In the genomic region with DNA sequence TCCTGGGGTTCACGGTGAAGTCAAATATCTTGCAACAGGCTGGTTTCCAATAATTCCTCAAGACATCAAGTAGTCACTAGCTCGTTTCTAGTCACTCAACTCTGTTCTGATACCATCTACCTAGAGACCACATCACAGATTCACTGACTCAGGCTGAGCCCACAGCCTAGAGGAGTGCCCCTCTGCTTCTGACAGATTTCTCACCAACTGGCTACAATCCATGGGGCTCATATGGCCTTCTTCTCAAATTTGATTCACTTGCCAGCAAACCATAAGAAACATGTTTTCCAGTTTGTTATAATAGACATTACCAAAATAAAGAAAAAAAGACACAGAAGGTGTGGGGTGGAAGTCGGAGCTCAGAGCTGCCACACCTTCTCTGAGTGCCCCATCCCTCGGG, we compare ENCODE assay signal across 25 mouse cellular contexts. TPM values are rescaled to one million over a fixed set of nuclear protein-coding genes. Genes with fewer than 3 reads are reported as not detected.
DNase-seq lines count a peak whose midpoint lies in the region; ATAC-seq lines count a peak whose summit lies in the region.
"Had no signal": no experiment of that assay in that cellular context is flagged by ENCODE, and none has a peak within 500 bp of the region (broad histone marks: within the 10 kb centered on the region; RNA-seq: fewer than 3 reads in every experiment).

No protein-coding gene starts in this region.

- DNase-seq in heart, adult 11 months = peak; percentile 66
- no peak for DNase-seq in heart, adult 18-20 months
- no peak for DNase-seq in midbrain, embryonic 10.5 days (ENCODE audit: low spot score)
- DNase-seq in hindbrain, embryonic 14.5 days (ENCODE audit: low spot score) = no peak
- no peak for DNase-seq in cerebellum, postnatal 4 days (ENCODE audit: low spot score in 2 of 2)
- no peak for DNase-seq in frontal cortex, postnatal 10 days (ENCODE audit: low spot score in 2 of 2)
- DNase-seq: adrenal gland, postnatal 25 days; cerebellum, adult 9-10 months; gastrocnemius, postnatal 36 days; heart, postnatal 36 days; kidney, adult 18-20 months; liver; lung, postnatal 36 days; right cerebral cortex, postnatal 14 days; thymus, postnatal 14 days had no signal

- no peak for ATAC-seq in midbrain, embryonic 13.5 days
- no peak for ATAC-seq in forebrain, embryonic 12.5 days (ENCODE audit: low FRiP score)
- no peak for ATAC-seq in hindbrain, embryonic 14.5 days (ENCODE audit: low FRiP score)
- ATAC-seq: CD4-positive, CD25-positive, alpha-beta regulatory T cell, adult 4 months; inflammation-experienced regulatory T-cells, adult 6 months had no signal

- WGBS in midbrain, embryonic 13.5 days = 88% methylated on average over 4 of the region's 4 CpGs
- 90% methylated on average over 4 of the region's 4 CpGs for WGBS in midbrain, embryonic 10.5 days
- WGBS in forebrain, embryonic 12.5 days = 93% methylated on average over 4 of the region's 4 CpGs
- 85% methylated on average over 4 of the region's 4 CpGs for WGBS in hindbrain, embryonic 14.5 days

- H3K9ac ChIP-seq in midbrain, embryonic 13.5 days (replicated peaks) = no peak overlapping the region
- no peak overlapping the region for H3K9ac ChIP-seq in forebrain, embryonic 12.5 days
- H3K9ac ChIP-seq in hindbrain, embryonic 14.5 days = no peak overlapping the region
- H3K9ac ChIP-seq: heart, embryonic 15.5 days; liver, embryonic 15.5 days; lung, embryonic 15.5 days had no signal

- no peaks in the 10 kb centered on the region for H3K27me3 ChIP-seq in midbrain, embryonic 13.5 days
- no peaks in the 10 kb centered on the region for H3K27me3 ChIP-seq in midbrain, embryonic 10.5 days (ENCODE audit: low read depth, poor library complexity, severe bottlenecking)
- H3K27me3 ChIP-seq in forebrain, embryonic 12.5 days = no peaks in the 10 kb centered on the region
- no peaks in the 10 kb centered on the region for H3K27me3 ChIP-seq in hindbrain, embryonic 14.5 days (ENCODE audit: control insufficient read depth, insufficient read depth, low read length)
- H3K27me3 ChIP-seq: heart, embryonic 15.5 days; liver, embryonic 15.5 days; lung, embryonic 15.5 days; megakaryocyte, embryonic 14.5 days had no signal

- H3K27ac ChIP-seq in midbrain, embryonic 13.5 days = peak overlapping the region; percentile 84
- no peak overlapping the region for H3K27ac ChIP-seq in midbrain, embryonic 10.5 days (replicated peaks)
- peak overlapping the region; percentile 81 for H3K27ac ChIP-seq in forebrain, embryonic 12.5 days
- peak overlapping the region; percentile 83; the same call in 1 of the 2 replicates for H3K27ac ChIP-seq in hindbrain, embryonic 14.5 days
- H3K27ac ChIP-seq: heart, embryonic 15.5 days; kidney, postnatal 0 days; limb, embryonic 10.5 days; liver, embryonic 15.5 days; lung, embryonic 15.5 days had no signal

- H3K4me2 ChIP-seq in midbrain, embryonic 13.5 days (replicated peaks) = no peak overlapping the region
- no peak overlapping the region for H3K4me2 ChIP-seq in forebrain, embryonic 12.5 days
- H3K4me2 ChIP-seq in hindbrain, embryonic 14.5 days (replicated peaks) = no peak overlapping the region
- H3K4me2 ChIP-seq: heart, embryonic 15.5 days; liver, embryonic 15.5 days; lung, embryonic 15.5 days had no signal

- peaks cover 33% of the 10 kb centered on the region for H3K4me1 ChIP-seq in midbrain, embryonic 13.5 days (replicated peaks)
- peaks cover 16% of the 10 kb centered on the region for H3K4me1 ChIP-seq in midbrain, embryonic 10.5 days
- H3K4me1 ChIP-seq in forebrain, embryonic 12.5 days = peaks cover 32% of the 10 kb centered on the region
- peaks cover 18% of the 10 kb centered on the region for H3K4me1 ChIP-seq in hindbrain, embryonic 14.5 days (replicated peaks; ENCODE audit: control insufficient read depth, insufficient read depth, low read length)
- H3K4me1 ChIP-seq: lung, embryonic 15.5 days had no signal

- H3K9me3 ChIP-seq in midbrain, embryonic 13.5 days = no peaks in the 10 kb centered on the region
- H3K9me3 ChIP-seq in midbrain, embryonic 10.5 days (replicated peaks) = no peaks in the 10 kb centered on the region; the same call in 1 of the 2 replicates
- no peaks in the 10 kb centered on the region for H3K9me3 ChIP-seq in forebrain, embryonic 12.5 days
- no peaks in the 10 kb centered on the region for H3K9me3 ChIP-seq in hindbrain, embryonic 14.5 days (ENCODE audit: control insufficient read depth, low read length)
- H3K9me3 ChIP-seq: heart, embryonic 15.5 days; limb, embryonic 10.5 days; liver, embryonic 15.5 days; lung, embryonic 15.5 days had no signal

- no peaks in the 10 kb centered on the region for H3K36me3 ChIP-seq in midbrain, embryonic 13.5 days
- H3K36me3 ChIP-seq in midbrain, embryonic 10.5 days = peaks cover 20% of the 10 kb centered on the region; the same call in 1 of the 2 replicates
- no peaks in the 10 kb centered on the region; the same call in 1 of the 2 replicates for H3K36me3 ChIP-seq in forebrain, embryonic 12.5 days (replicated peaks)
- no peaks in the 10 kb centered on the region for H3K36me3 ChIP-seq in hindbrain, embryonic 14.5 days (replicated peaks; ENCODE audit: control insufficient read depth, insufficient read depth)
- H3K36me3 ChIP-seq: heart, embryonic 15.5 days; liver, embryonic 15.5 days; lung, embryonic 15.5 days had no signal

- no peak overlapping the region for H3K4me3 ChIP-seq in midbrain, embryonic 13.5 days (replicated peaks)
- no peak overlapping the region for H3K4me3 ChIP-seq in midbrain, embryonic 10.5 days
- no peak overlapping the region for H3K4me3 ChIP-seq in forebrain, embryonic 12.5 days (replicated peaks)
- H3K4me3 ChIP-seq in hindbrain, embryonic 14.5 days (replicated peaks; ENCODE audit: low read length) = no peak overlapping the region
- H3K4me3 ChIP-seq: heart, embryonic 15.5 days; limb, embryonic 10.5 days; liver, embryonic 15.5 days; lung, embryonic 15.5 days; megakaryocyte, embryonic 14.5 days had no signal

RNA-seq across cellular contexts. Expression of gene Rab31, which starts 31.0 kb away (rescaled TPM):
- total RNA-seq in heart, adult 18-20 months (2021) = 10 to 100 TPM; 13.8 to 16.8 TPM
- 71.6 and 74.8 TPM in 2 replicates for polyA plus RNA-seq in midbrain, embryonic 13.5 days (2015; fragmentation: Nextera tagmentation; extraction: Ambion mirVana)
- polyA plus RNA-seq in midbrain, embryonic 10.5 days (2016; fragmentation: Nextera tagmentation; extraction: Ambion mirVana) = 62.5 and 67.3 TPM in 2 replicates
- 75.8 and 79.0 TPM in 2 replicates for polyA plus RNA-seq in forebrain, embryonic 12.5 days (2016; fragmentation: Nextera tagmentation; extraction: Ambion mirVana)
- polyA plus RNA-seq in hindbrain, embryonic 14.5 days (2014; fragmentation: Nextera tagmentation; extraction: Ambion mirVana) = 81.7 and 86.8 TPM in 2 replicates

RNA-seq across cellular contexts. Expression of gene Ppp4r1, which starts 40.8 kb away (rescaled TPM):
- 10 to 100 TPM; 41.5 to 45.5 TPM for total RNA-seq in heart, adult 18-20 months (2021)
- polyA plus RNA-seq in midbrain, embryonic 13.5 days (2015; fragmentation: Nextera tagmentation; extraction: Ambion mirVana) = 48.0 and 51.2 TPM in 2 replicates
- 58.2 and 60.7 TPM in 2 replicates for polyA plus RNA-seq in midbrain, embryonic 10.5 days (2016; fragmentation: Nextera tagmentation; extraction: Ambion mirVana)
- 56.9 and 59.3 TPM in 2 replicates for polyA plus RNA-seq in forebrain, embryonic 12.5 days (2016; fragmentation: Nextera tagmentation; extraction: Ambion mirVana)
- 42.6 and 49.1 TPM in 2 replicates for polyA plus RNA-seq in hindbrain, embryonic 14.5 days (2014; fragmentation: Nextera tagmentation; extraction: Ambion mirVana)
